Mouse (Mus musculus): ENCODE measurements around the gene Pik3ap1.

- no peak for TF ChIP-seq POLR2A (IDR thresholded peaks at IDR 0.05; ENCODE audit: low read depth, low read length)
- no peak for TF ChIP-seq NRF1 (IDR thresholded peaks at IDR 0.05; ENCODE audit: low read depth, low read length)
- TF ChIP-seq USF2 (conservative IDR thresholded peaks at IDR 0.05; ENCODE audit: low read depth, low read length): no peak
- TF ChIP-seq CTCF (conservative IDR thresholded peaks at IDR 0.05 in 1 of 2, IDR thresholded peaks at IDR 0.05 in 1 of 2; ENCODE audit: low read depth in 2 of 2, low read length in 2 of 2): no peak
- TF ChIP-seq JUND (conservative IDR thresholded peaks at IDR 0.05; ENCODE audit: low read depth, low read length): no peak
- no peak for TF ChIP-seq ELF1 (IDR thresholded peaks at IDR 0.05; ENCODE audit: low read depth, low read length)
- TF ChIP-seq EP300 (IDR thresholded peaks at IDR 0.05; ENCODE audit: low read length): no peak
- TF ChIP-seq MXI1 (IDR thresholded peaks at IDR 0.05; ENCODE audit: low read depth, low read length): no peak
- TF ChIP-seq KAT2A (IDR thresholded peaks at IDR 0.05; ENCODE audit: insufficient replicate concordance, low read length): no peak
- no peak for TF ChIP-seq MEF2A (IDR thresholded peaks at IDR 0.05; ENCODE audit: borderline replicate concordance, low read depth, low read length)
- no peak for TF ChIP-seq MAX (IDR thresholded peaks at IDR 0.05; ENCODE audit: low read length)
- TF ChIP-seq USF1 (IDR thresholded peaks at IDR 0.05; ENCODE audit: low read depth, low read length): no peak
- no peak for TF ChIP-seq ZKSCAN1 (IDR thresholded peaks at IDR 0.05; ENCODE audit: borderline replicate concordance, low read depth, low read length)
Measured at GRCm38 (mm10) chr19:41284515-41284914, 100.4 kb downstream of the Pik3ap1 start.

Measured in CH12.LX (cell line).